In genomic region chr15:82244805-82245161, GRCm38 (mm10) we compare ENCODE assay signal across 10 mouse cellular contexts. TPM values are rescaled to one million over a fixed set of nuclear protein-coding genes. Genes with fewer than 3 reads are reported as not detected.
A peak's percentile ranks its signal among the peaks of the same experiment; 100 is the strongest.
DNase-seq lines count a peak whose midpoint lies in the region; ATAC-seq lines count a peak whose summit lies in the region.
"Not testable (repeated sequence)": the region's sequence is repeated elsewhere in the genome, so short reads cannot be mapped to it uniquely, and the experiment has no call there.
"Had no signal": no experiment of that assay in that cellular context is flagged by ENCODE, and none has a peak within 500 bp of the region (broad histone marks: within the 10 kb centered on the region; RNA-seq: fewer than 3 reads in every experiment).

No protein-coding gene starts in this region.

- not testable (repeated sequence) for H3K27me3 ChIP-seq in forebrain, embryonic 12.5 days; heart, embryonic 15.5 days; intestine, embryonic 16.5 days (replicated peaks; ENCODE audit: control insufficient read depth, insufficient read depth, low read length); limb, embryonic 15.5 days; neural tube, embryonic 13.5 days

- H3K36me3 ChIP-seq in forebrain, embryonic 12.5 days (replicated peaks); heart, embryonic 15.5 days; intestine, embryonic 16.5 days (ENCODE audit: control insufficient read depth, insufficient read depth, low read length); limb, embryonic 15.5 days; macrophage (ENCODE audit: inconsistent target); neural tube, embryonic 13.5 days: not testable (repeated sequence)

- H3K79me2 ChIP-seq in macrophage (ENCODE audit: inconsistent target), result not testable (repeated sequence)

- H3K9me3 ChIP-seq in forebrain, embryonic 12.5 days; heart, embryonic 15.5 days (replicated peaks); intestine, embryonic 16.5 days (ENCODE audit: control insufficient read depth, low read length); limb, embryonic 15.5 days; neural tube, embryonic 13.5 days: not testable (repeated sequence)

- H3K4me1 ChIP-seq in forebrain, embryonic 12.5 days; heart, embryonic 15.5 days (replicated peaks); limb, embryonic 15.5 days; neural tube, embryonic 13.5 days (replicated peaks): not testable (repeated sequence)
- H3K4me1 ChIP-seq in intestine, embryonic 16.5 days (ENCODE audit: control insufficient read depth, insufficient read depth, low read length), result peaks cover 10% of the 10 kb centered on the region

- 23% methylated on average over 9 of the region's 9 CpGs for WGBS in forebrain, embryonic 12.5 days
- WGBS in heart, embryonic 15.5 days, result 21% methylated on average over 9 of the region's 9 CpGs
- WGBS in intestine, embryonic 16.5 days, result 22% methylated on average over 9 of the region's 9 CpGs
- 21% methylated on average over 9 of the region's 9 CpGs for WGBS in limb, embryonic 15.5 days
- 24% methylated on average over 9 of the region's 9 CpGs for WGBS in macrophage (ENCODE audit: missing documents)
- WGBS in neural tube, embryonic 13.5 days, result 20% methylated on average over 9 of the region's 9 CpGs

- H3K27ac ChIP-seq in forebrain, embryonic 12.5 days, result peak overlapping the region; percentile 95
- peak overlapping the region; percentile 84 for H3K27ac ChIP-seq in heart, embryonic 15.5 days
- H3K27ac ChIP-seq in intestine, embryonic 16.5 days (ENCODE audit: low read length), result not testable (repeated sequence)
- H3K27ac ChIP-seq in limb, embryonic 15.5 days, result peak overlapping the region; percentile 84
- H3K27ac ChIP-seq in macrophage, result 0 out of 2 replicates have a peak overlapping the region, but pooled peaks have one; percentile 10
- peak overlapping the region; percentile 61; the same call in 1 of the 2 replicates for H3K27ac ChIP-seq in neural tube, embryonic 13.5 days (replicated peaks)

- ATAC-seq in forebrain, embryonic 12.5 days (ENCODE audit: low FRiP score); intestine, embryonic 16.5 days; limb, embryonic 15.5 days (ENCODE audit: insufficient number of reproducible peaks, low FRiP score, low TSS enrichment, low read depth); neural tube, embryonic 13.5 days (ENCODE audit: low read depth): not testable (repeated sequence)
- ATAC-seq in heart, embryonic 15.5 days (replicated peaks; ENCODE audit: insufficient number of reproducible peaks, insufficient read depth, low FRiP score, low read depth), result 0 out of 2 replicates have a peak, but pooled peaks have one; percentile 2

- peak overlapping the region; percentile 85 for H3K4me2 ChIP-seq in forebrain, embryonic 12.5 days
- H3K4me2 ChIP-seq in heart, embryonic 15.5 days, result peak overlapping the region; percentile 92
- H3K4me2 ChIP-seq in intestine, embryonic 16.5 days (ENCODE audit: low read depth, low read length), result peak overlapping the region; percentile 97
- peak overlapping the region; percentile 96 for H3K4me2 ChIP-seq in limb, embryonic 15.5 days
- peak overlapping the region; percentile 69 for H3K4me2 ChIP-seq in neural tube, embryonic 13.5 days

- DNase-seq in cerebellum, adult 11-12 months, result peak; percentile 37

- peak overlapping the region; percentile 71 for H3K9ac ChIP-seq in forebrain, embryonic 12.5 days
- H3K9ac ChIP-seq in heart, embryonic 15.5 days, result peak overlapping the region; percentile 64
- peak overlapping the region; percentile 69 for H3K9ac ChIP-seq in intestine, embryonic 16.5 days (ENCODE audit: low read depth, low read length)
- H3K9ac ChIP-seq in limb, embryonic 15.5 days, result peak overlapping the region; percentile 47
- H3K9ac ChIP-seq in neural tube, embryonic 13.5 days, result peak overlapping the region; percentile 65

- peak overlapping the region; percentile 65 for H3K4me3 ChIP-seq in forebrain, embryonic 12.5 days (replicated peaks)
- H3K4me3 ChIP-seq in heart, embryonic 15.5 days, result peak overlapping the region; percentile 89
- peak overlapping the region; percentile 67 for H3K4me3 ChIP-seq in intestine, embryonic 16.5 days (ENCODE audit: low read length)
- H3K4me3 ChIP-seq in limb, embryonic 15.5 days, result peak overlapping the region; percentile 92
- peak overlapping the region; percentile 74; the same call in 1 of the 2 replicates for H3K4me3 ChIP-seq in macrophage (ENCODE audit: inconsistent target)
- peak overlapping the region; percentile 75 for H3K4me3 ChIP-seq in neural tube, embryonic 13.5 days

RNA-seq across cellular contexts. Expression of gene Cenpm, which starts 0.2 kb away (rescaled TPM):
- polyA plus RNA-seq in forebrain, embryonic 12.5 days (2016; fragmentation: Nextera tagmentation; extraction: Ambion mirVana), result 81.3 and 86.4 TPM in 2 replicates
- 54.0 and 55.7 TPM in 2 replicates for polyA plus RNA-seq in heart, embryonic 15.5 days (2015; fragmentation: Nextera tagmentation; extraction: Ambion mirVana)
- 36.3 and 43.6 TPM in 2 replicates for polyA plus RNA-seq in intestine, embryonic 16.5 days (2015; fragmentation: Nextera tagmentation; extraction: Ambion mirVana)
- 48.5 and 49.5 TPM in 2 replicates for polyA plus RNA-seq in limb, embryonic 15.5 days (2015; fragmentation: Nextera tagmentation; extraction: Ambion mirVana)
- 1 to 10 TPM in 3 of 26 experiments, under 1 TPM in 3, not detected in 20; 0.80 to 2.6 (median 1.0) TPM for total RNA-seq in macrophage (2018; cell fraction: chromatin; rRNA removed)
- total RNA-seq in macrophage (2018; cell fraction: cytosol; rRNA removed), result 1 to 10 TPM in 8 of 26 experiments, under 1 TPM in 18; 0.18 to 2.3 (median 0.74) TPM
- total RNA-seq in macrophage (2018; cell fraction: nucleus; rRNA removed), result 1 to 10 TPM in 4 of 26 experiments, under 1 TPM in 2, not detected in 20; 0.47 to 6.2 (median 1.5) TPM
- polyA plus RNA-seq in macrophage (2018), result 0.32 to 3.8 TPM (median 0.76 TPM) in 3 replicates
- 15.2 and 16.5 TPM in 2 replicates for polyA plus RNA-seq in neural tube, embryonic 13.5 days (2015; fragmentation: Nextera tagmentation; extraction: Ambion mirVana)

RNA-seq across cellular contexts. Expression of gene 1500009C09Rik, which starts 7.4 kb away (rescaled TPM):
- 3.9 and 4.7 TPM in 2 replicates for polyA plus RNA-seq in forebrain, embryonic 12.5 days (2016; fragmentation: Nextera tagmentation; extraction: Ambion mirVana)
- polyA plus RNA-seq in heart, embryonic 15.5 days (2015; fragmentation: Nextera tagmentation; extraction: Ambion mirVana), result not detected in 2 replicates
- polyA plus RNA-seq in intestine, embryonic 16.5 days (2015; fragmentation: Nextera tagmentation; extraction: Ambion mirVana), result not detected in 2 replicates
- not detected in 2 replicates for polyA plus RNA-seq in limb, embryonic 15.5 days (2015; fragmentation: Nextera tagmentation; extraction: Ambion mirVana)
- total RNA-seq in macrophage (2018; cell fraction: chromatin; rRNA removed), result not detected
- not detected for total RNA-seq in macrophage (2018; cell fraction: cytosol; rRNA removed)
- total RNA-seq in macrophage (2018; cell fraction: nucleus; rRNA removed), result not detected
- polyA plus RNA-seq in macrophage (2018), result not detected in 3 replicates
- polyA plus RNA-seq in neural tube, embryonic 13.5 days (2015; fragmentation: Nextera tagmentation; extraction: Ambion mirVana), result 7.8 and 7.9 TPM in 2 replicates
- total RNA-seq: gastrocnemius, postnatal 25 days; heart, postnatal 4 days had no signal
- polyA plus RNA-seq: activated CD4-positive, CD25-positive, alpha-beta regulatory T cell, adult 4 months had no signal

RNA-seq across cellular contexts. Expression of gene Tnfrsf13c, which starts 20.6 kb away (rescaled TPM):
- polyA plus RNA-seq in forebrain, embryonic 12.5 days (2016; fragmentation: Nextera tagmentation; extraction: Ambion mirVana), result 0.24 and 0.29 TPM in 2 replicates
- not detected in 2 replicates for polyA plus RNA-seq in heart, embryonic 15.5 days (2015; fragmentation: Nextera tagmentation; extraction: Ambion mirVana)
- polyA plus RNA-seq in intestine, embryonic 16.5 days (2015; fragmentation: Nextera tagmentation; extraction: Ambion mirVana), result 0.09 and 0.11 TPM in 2 replicates
- 0.19 and 0.29 TPM in 2 replicates for polyA plus RNA-seq in limb, embryonic 15.5 days (2015; fragmentation: Nextera tagmentation; extraction: Ambion mirVana)
- not detected for total RNA-seq in macrophage (2018; cell fraction: chromatin; rRNA removed)
- under 1 TPM in 6 of 26 experiments, not detected in 20; 0.06 to 0.45 (median 0.11) TPM for total RNA-seq in macrophage (2018; cell fraction: cytosol; rRNA removed)
- not detected for total RNA-seq in macrophage (2018; cell fraction: nucleus; rRNA removed)
- 0.09 TPM in 1 of 3 replicates, not detected in the others for polyA plus RNA-seq in macrophage (2018)
- polyA plus RNA-seq in neural tube, embryonic 13.5 days (2015; fragmentation: Nextera tagmentation; extraction: Ambion mirVana), result 0.13 and 0.66 TPM in 2 replicates
- total RNA-seq: gastrocnemius, postnatal 25 days had no signal

RNA-seq across cellular contexts. Expression of gene Sept3, which starts 29.9 kb away (rescaled TPM):
- 223 and 233 TPM in 2 replicates for polyA plus RNA-seq in forebrain, embryonic 12.5 days (2016; fragmentation: Nextera tagmentation; extraction: Ambion mirVana)
- polyA plus RNA-seq in heart, embryonic 15.5 days (2015; fragmentation: Nextera tagmentation; extraction: Ambion mirVana), result 3.4 and 5.2 TPM in 2 replicates
- 4.2 and 4.4 TPM in 2 replicates for polyA plus RNA-seq in intestine, embryonic 16.5 days (2015; fragmentation: Nextera tagmentation; extraction: Ambion mirVana)
- 5.5 and 8.4 TPM in 2 replicates for polyA plus RNA-seq in limb, embryonic 15.5 days (2015; fragmentation: Nextera tagmentation; extraction: Ambion mirVana)
- total RNA-seq in macrophage (2018; cell fraction: chromatin; rRNA removed), result not detected
- under 1 TPM in 8 of 26 experiments, not detected in 18; 0.04 to 0.16 (median 0.09) TPM for total RNA-seq in macrophage (2018; cell fraction: cytosol; rRNA removed)
- total RNA-seq in macrophage (2018; cell fraction: nucleus; rRNA removed), result under 1 TPM in 1 of 26 experiments, not detected in 25; 0.17 TPM
- polyA plus RNA-seq in macrophage (2018), result 0.17 TPM in 1 of 3 replicates, not detected in the others
- polyA plus RNA-seq in neural tube, embryonic 13.5 days (2015; fragmentation: Nextera tagmentation; extraction: Ambion mirVana), result 359 and 361 TPM in 2 replicates
- polyA plus RNA-seq: activated CD4-positive, CD25-positive, alpha-beta regulatory T cell, adult 4 months had no signal

RNA-seq across cellular contexts. Expression of gene Shisa8, which starts 32.2 kb away (rescaled TPM):
- polyA plus RNA-seq in forebrain, embryonic 12.5 days (2016; fragmentation: Nextera tagmentation; extraction: Ambion mirVana), result 0.90 and 2.4 TPM in 2 replicates
- polyA plus RNA-seq in heart, embryonic 15.5 days (2015; fragmentation: Nextera tagmentation; extraction: Ambion mirVana), result 0.22 and 0.25 TPM in 2 replicates
- polyA plus RNA-seq in intestine, embryonic 16.5 days (2015; fragmentation: Nextera tagmentation; extraction: Ambion mirVana), result 0.06 and 0.09 TPM in 2 replicates
- 0.25 and 0.40 TPM in 2 replicates for polyA plus RNA-seq in limb, embryonic 15.5 days (2015; fragmentation: Nextera tagmentation; extraction: Ambion mirVana)
- total RNA-seq in macrophage (2018; cell fraction: chromatin; rRNA removed), result under 1 TPM in 1 of 26 experiments, not detected in 25; 0.34 TPM
- total RNA-seq in macrophage (2018; cell fraction: cytosol; rRNA removed), result under 1 TPM in 2 of 26 experiments, not detected in 24; 0.05 to 0.14 TPM
- total RNA-seq in macrophage (2018; cell fraction: nucleus; rRNA removed), result not detected
- not detected in 3 replicates for polyA plus RNA-seq in macrophage (2018)
- 0.72 and 0.82 TPM in 2 replicates for polyA plus RNA-seq in neural tube, embryonic 13.5 days (2015; fragmentation: Nextera tagmentation; extraction: Ambion mirVana)
- total RNA-seq: gastrocnemius, postnatal 25 days had no signal
- polyA plus RNA-seq: activated CD4-positive, CD25-positive, alpha-beta regulatory T cell, adult 4 months had no signal
